Mouse (Mus musculus) limb, embryonic 11.5 days (tissue): Measurements from ENCODE around the gene Hoxd8. TPM values are rescaled to one million over a fixed set of nuclear protein-coding genes. Genes with fewer than 3 reads are reported as not detected.

Source experiments
- ATAC-seq: fragments of 200-750 bp; cut with Nextera tagmentation; 2 replicates; pipeline ENCODE4 v1.8.0; 2017; ENCODE audit warnings: low read depth; ENCODE audit not compliant: insufficient number of reproducible peaks, low FRiP score, low TSS enrichment
- DNase-seq: peaks from one replicate; pipeline ENCODE4 v3.0.0-alpha.2; 2015; ENCODE audit warnings: low spot score
- H3K27ac ChIP-seq: fragments of 300-500 bp; sonication (generic); replicated peaks from 2 replicates; pipeline ENCODE4 v1.5.1; 2014; ENCODE audit warnings: low read depth, mild to moderate bottlenecking, low read length
- H3K27me3 ChIP-seq: fragments of 300-500 bp; sonication (generic); 2 replicates; pipeline ENCODE4 v1.6.1; 2014; ENCODE audit warnings: mild to moderate bottlenecking, low read length, mixed read lengths; ENCODE audit not compliant: control insufficient read depth, insufficient read depth
- H3K36me3 ChIP-seq: fragments of 300-500 bp; sonication (generic); 2 replicates; pipeline ENCODE4 v1.6.1; 2014; ENCODE audit warnings: mild to moderate bottlenecking, low read length, moderate library complexity, mixed read lengths; ENCODE audit not compliant: control insufficient read depth, insufficient read depth
- H3K4me1 ChIP-seq: fragments of 300-500 bp; sonication (generic); 2 replicates; pipeline ENCODE4 v1.6.1; 2014; ENCODE audit warnings: low read length, mixed read lengths; ENCODE audit not compliant: control insufficient read depth, insufficient read depth
- H3K4me2 ChIP-seq: fragments of 300-500 bp; sonication (generic); 2 replicates; pipeline ENCODE4 v1.6.1; 2014; ENCODE audit warnings: low read depth, mild to moderate bottlenecking, moderate library complexity; ENCODE audit not compliant: severe bottlenecking
- H3K4me3 ChIP-seq: fragments of 300-500 bp; sonication (generic); 2 replicates; pipeline ENCODE4 v1.5.1; 2014; ENCODE audit warnings: low read depth, low read length
- H3K9ac ChIP-seq: fragments of 300-500 bp; sonication (generic); 2 replicates; pipeline ENCODE4 v1.6.1; 2014; ENCODE audit warnings: mild to moderate bottlenecking, low read length
- H3K9me3 ChIP-seq: fragments of 300-500 bp; sonication (generic); 2 replicates; pipeline ENCODE4 v1.6.1; 2016; ENCODE audit warnings: low read length; ENCODE audit not compliant: control insufficient read depth
- WGBS: fragments of 180-500 bp; shearing (Covaris S2); extraction: QIAGEN DNeasy Blood & Tissue Kit; methylation state at CpG from one replicate; pipeline ENCODE4 v1.1.7; 2014; 5-methylcytosine and 5-hydroxymethylcytosine counted together
- polyA plus RNA-seq: library from polyadenylated mRNA; unstranded; fragments of >200 nt; fragmentation: Nextera tagmentation; extraction: Ambion mirVana; gene quantifications from 2 replicates; pipeline ENCODE4 v1.2.1, GENCODE M21; 2014

The Hoxd8 gene
- polyA plus RNA-seq, 1 experiment from 2014 or later = 13.1 TPM

DNA sequence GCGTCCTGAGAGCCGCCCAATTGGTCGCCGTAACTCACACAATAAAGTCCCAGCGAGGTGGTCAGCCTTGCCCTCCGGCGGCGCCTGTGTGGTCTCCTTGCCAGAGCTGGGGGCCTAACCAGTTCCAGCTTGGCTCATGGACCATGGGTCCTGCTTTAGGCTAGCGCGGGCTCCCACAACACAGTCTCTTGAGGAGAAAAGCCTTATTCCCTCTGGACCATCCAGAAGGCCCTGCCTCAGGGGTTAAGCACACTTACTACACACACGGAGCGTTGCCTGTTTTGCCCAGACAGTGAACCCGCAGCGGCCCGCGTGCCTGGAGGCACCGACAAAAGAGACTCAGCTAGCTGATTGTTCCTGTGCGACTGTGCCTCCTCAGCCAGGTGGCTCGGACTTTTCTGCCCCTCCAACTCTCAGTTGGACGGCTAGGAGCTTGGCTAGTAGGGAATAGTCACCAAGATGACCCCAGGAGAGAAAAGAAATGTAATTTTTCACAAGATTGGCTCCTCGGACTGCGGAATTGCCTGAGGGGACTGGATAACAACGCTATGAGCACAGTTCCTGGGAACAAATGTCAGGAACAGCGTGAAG, 30.5 kb upstream of the Hoxd8 start:
- Histone ChIP-seq H3K27me3 (peaks cover 27% of the 10 kb centered on the region), H3K9ac (peak overlapping the region; percentile 90), H3K27ac (peak overlapping the region; percentile 90), H3K36me3 (no peaks in the 10 kb centered on the region), H3K4me2 (peak overlapping the region; percentile 47), H3K9me3 (no peaks in the 10 kb centered on the region), H3K4me3 (peak overlapping the region; percentile 52), H3K4me1 (peaks cover 15% of the 10 kb centered on the region)
- ATAC-seq (peak; percentile 45; the same call in 1 of the 2 replicates), DNase-seq (peak; percentile 88)
- WGBS = under 1% methylated on average over 24 of the region's 24 CpGs

- H3K4me2 ChIP-seq = peak within 1 kb of the TSS; percentile 47
- H3K9ac ChIP-seq = peak within 1 kb of the TSS; percentile 90
- H3K27me3 ChIP-seq = peaks cover 20% of the 10 kb centered on the region
Measured at GRCm38 (mm10) chr2:74674881-74675665, 29.3 kb upstream of the Hoxd8 start, which contains the start of gene Hoxd12. TSS of gene Hoxd12 (plus strand) at chr2:74675013.

DNA sequence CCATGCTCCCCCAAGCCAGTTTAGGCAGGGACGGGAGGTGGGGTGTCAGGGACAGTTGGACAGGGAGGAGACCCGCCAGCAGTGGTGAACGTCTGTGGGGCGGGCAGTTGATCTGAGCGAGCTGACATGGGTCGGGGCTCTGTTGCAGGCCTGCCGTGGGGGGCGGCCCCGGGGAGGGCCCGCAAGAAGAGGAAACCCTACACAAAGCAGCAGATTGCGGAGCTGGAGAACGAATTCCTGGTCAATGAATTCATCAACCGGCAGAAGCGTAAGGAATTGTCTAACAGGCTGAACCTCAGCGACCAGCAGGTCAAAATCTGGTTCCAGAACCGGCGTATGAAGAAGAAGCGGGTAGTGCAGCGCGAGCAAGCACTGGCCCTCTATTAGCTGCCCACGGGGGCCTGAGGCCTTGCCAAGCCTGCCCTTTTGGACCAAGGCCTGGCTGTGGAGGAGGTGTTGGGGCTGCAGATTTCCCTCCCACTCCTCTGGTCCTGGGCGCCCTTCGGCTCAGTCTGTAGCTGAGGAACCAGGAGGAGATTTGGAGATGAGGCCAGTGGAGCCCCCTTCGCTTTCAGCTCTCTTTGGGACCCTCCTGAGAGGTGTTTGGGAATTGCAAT, 28.6 kb upstream of the Hoxd8 start:
- Histone ChIP-seq H3K27me3 (peaks cover 21% of the 10 kb centered on the region), H3K36me3 (no peaks in the 10 kb centered on the region), H3K9me3 (no peaks in the 10 kb centered on the region), H3K9ac (peak overlapping the region; percentile 90), H3K4me1 (peaks cover 23% of the 10 kb centered on the region), H3K27ac (peak overlapping the region; percentile 90), H3K4me3 (peak overlapping the region; percentile 52), H3K4me2 (peak overlapping the region; percentile 47)
- peak; percentile 59 for DNase-seq
- WGBS = 7% methylated on average over 24 of the region's 24 CpGs
- no peak for ATAC-seq

More at GRCm38 (mm10) chr2:74674881-74675665, 29.3 kb upstream of the Hoxd8 start, which contains the start of gene Hoxd12:
- peak within 1 kb of the TSS; percentile 90 for H3K27ac ChIP-seq
- H3K4me3 ChIP-seq = peak within 1 kb of the TSS; percentile 52
- peaks cover 22% of the 10 kb centered on the region for H3K4me1 ChIP-seq
- under 1% methylated on average over 47 of the region's 47 CpGs for WGBS
- peak; percentile 77 for DNase-seq
- H3K9me3 ChIP-seq = no peaks in the 10 kb centered on the region
- H3K36me3 ChIP-seq = no peaks in the 10 kb centered on the region
- peak; percentile 53; the same call in 1 of the 2 replicates for ATAC-seq

DNA sequence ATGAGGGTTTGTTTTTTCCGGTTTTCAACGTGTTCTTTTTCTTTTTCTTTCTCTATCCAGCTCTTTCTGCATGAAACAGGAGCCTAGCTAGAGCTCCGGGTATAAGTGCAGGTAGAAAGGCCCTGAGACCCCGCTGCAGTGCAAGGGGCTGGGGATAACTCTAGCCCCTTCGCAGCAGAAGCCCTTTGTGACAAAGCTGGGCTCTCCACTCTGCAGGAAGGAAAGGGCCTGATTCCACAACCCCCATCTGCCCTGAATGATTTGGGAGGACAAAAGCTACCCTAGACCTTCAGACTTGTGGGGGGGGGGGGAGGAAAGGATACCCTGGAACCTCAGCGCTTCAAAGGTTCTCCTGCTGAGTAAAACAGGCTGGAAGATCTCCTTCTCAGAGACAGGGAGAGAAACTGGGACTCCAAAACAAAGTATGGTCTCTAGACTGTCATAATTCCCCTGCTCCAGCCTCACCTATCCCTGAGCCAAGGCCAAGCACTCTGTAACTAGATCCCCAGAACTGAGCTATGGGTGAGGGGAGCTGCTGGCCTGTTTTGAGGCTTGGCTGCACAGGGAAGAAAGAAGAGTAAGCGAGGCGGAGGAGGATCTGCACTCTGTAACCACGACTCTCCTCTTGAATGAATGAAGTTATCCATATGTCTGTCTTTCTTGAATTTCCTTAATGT, 27.9 kb upstream of the Hoxd8 start:
- Histone ChIP-seq H3K4me3 (peak overlapping the region; percentile 52), H3K27ac (peak overlapping the region; percentile 48; the same call in 1 of the 2 replicates)
- ATAC-seq = no peak

GRCm38 (mm10) chr2:74677106-74677505, 27.3 kb upstream of the Hoxd8 start:
- WGBS = 17% methylated on average over 2 of the region's 2 CpGs
- Histone ChIP-seq H3K4me1 (peaks cover 24% of the 10 kb centered on the region), H3K9ac (peak overlapping the region; percentile 90), H3K27ac (0 out of 2 replicates have a peak overlapping the region, but pooled peaks have one; percentile 48), H3K4me3 (peak overlapping the region; percentile 52), H3K27me3 (peaks cover 24% of the 10 kb centered on the region), H3K9me3 (no peaks in the 10 kb centered on the region), H3K4me2 (peak overlapping the region; percentile 47), H3K36me3 (no peaks in the 10 kb centered on the region)
- DNase-seq (peak; percentile 49), ATAC-seq (no peak)

More for the DNA sequence above, 27.9 kb upstream of the Hoxd8 start:
- H3K9ac ChIP-seq = peak overlapping the region; percentile 90
- H3K4me2 ChIP-seq = peak overlapping the region; percentile 47
- H3K9me3 ChIP-seq = no peaks in the 10 kb centered on the region
- peak; percentile 52 for DNase-seq
- 4% methylated on average over 9 of the region's 9 CpGs for WGBS
- H3K36me3 ChIP-seq = no peaks in the 10 kb centered on the region
- H3K27me3 ChIP-seq = peaks cover 23% of the 10 kb centered on the region
- H3K4me1 ChIP-seq = peaks cover 23% of the 10 kb centered on the region

GRCm38 (mm10) chr2:74678891-74679595, 25.4 kb upstream of the Hoxd8 start, which contains the start of gene Hoxd11:
TSS of gene Hoxd11 (plus strand) at chr2:74679557.
- Histone ChIP-seq H3K4me1 (peaks cover 23% of the 10 kb centered on the region), H3K36me3 (no peaks in the 10 kb centered on the region), H3K9ac (peak within 1 kb of the TSS; percentile 97), H3K27ac (peak within 1 kb of the TSS; percentile 95), H3K27me3 (peaks cover 26% of the 10 kb centered on the region), H3K4me3 (peak within 1 kb of the TSS; percentile 77), H3K4me2 (peak within 1 kb of the TSS; percentile 47), H3K9me3 (no peaks in the 10 kb centered on the region)
- 1% methylated on average over 15 of the region's 15 CpGs for WGBS
- DNase-seq (peak; percentile 63), ATAC-seq (no peak)

DNA sequence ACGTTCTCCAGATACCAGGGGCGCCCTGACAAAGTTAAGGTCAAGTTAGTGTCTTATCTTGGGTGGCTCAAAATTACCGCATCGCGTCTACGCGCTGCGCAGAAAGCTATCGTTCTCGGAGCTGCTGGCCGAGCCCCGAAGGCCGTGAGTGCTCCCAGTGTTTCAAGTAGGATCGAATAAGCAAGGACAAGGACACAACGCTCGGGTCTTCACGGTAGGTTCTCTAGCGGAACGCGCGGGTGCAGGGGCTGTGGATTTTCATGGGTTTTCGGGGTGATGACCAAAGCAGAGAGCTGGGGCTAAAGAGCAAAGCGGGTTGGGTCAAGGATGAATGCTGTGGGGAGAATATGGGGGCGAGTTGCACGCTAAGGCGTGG, 24.8 kb upstream of the Hoxd8 start:
- peak; percentile 77 for DNase-seq
- ATAC-seq = no peak
- peak overlapping the region; percentile 95 for H3K27ac ChIP-seq

More for the DNA sequence above, 24.8 kb upstream of the Hoxd8 start:
- Histone ChIP-seq H3K9me3 (no peaks in the 10 kb centered on the region), H3K4me2 (peak overlapping the region; percentile 47), H3K4me3 (peak overlapping the region; percentile 77), H3K27me3 (peaks cover 22% of the 10 kb centered on the region), H3K9ac (peak overlapping the region; percentile 97), H3K4me1 (peaks cover 20% of the 10 kb centered on the region), H3K36me3 (no peaks in the 10 kb centered on the region)
- under 1% methylated on average over 26 of the region's 26 CpGs for WGBS
